Mouse (Mus musculus) liver, embryonic 14.5 days (tissue): ENCODE measurements around the gene Nmur1.

Experiments
- CTCF ChIP-seq: IDR thresholded peaks from 2 replicates; pipeline ENCODE4 v1.5.1; 2016; ENCODE audit warnings: antibody characterized with exemption, low read depth, control low read depth
- EP300 ChIP-seq: IDR thresholded peaks from 2 replicates; pipeline ENCODE4 v1.6.1; 2016; ENCODE audit warnings: antibody characterized with exemption, low read depth

DNA sequence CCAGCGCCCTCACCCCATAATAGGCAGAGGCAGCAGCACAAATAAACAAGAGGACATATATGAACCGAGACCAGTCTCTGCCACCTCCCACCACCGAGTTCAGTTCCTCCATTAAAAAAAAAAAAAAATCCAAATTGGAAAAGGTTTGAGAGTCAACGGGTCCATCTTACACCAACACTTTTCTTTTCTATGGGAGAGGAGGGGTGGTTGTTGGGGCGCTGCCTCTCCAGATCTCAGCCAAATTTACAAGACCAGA, 15.6 kb upstream of the Nmur1 start:
- no peak for TF ChIP-seq EP300
- TF ChIP-seq CTCF: no peak
